Mouse (Mus musculus) liver, postnatal 0 days (tissue): ENCODE results near the gene A630023A22Rik.

ENCODE experiments used
- CTCF ChIP-seq: sonication (generic); IDR thresholded peaks from 2 replicates; pipeline ENCODE4 v1.5.1; 2016; ENCODE audit warnings: antibody characterized with exemption, low read depth
- EP300 ChIP-seq: IDR thresholded peaks from 2 replicates; pipeline ENCODE4 v1.6.1; 2016; ENCODE audit warnings: antibody characterized with exemption, low read depth, mild to moderate bottlenecking

DNA sequence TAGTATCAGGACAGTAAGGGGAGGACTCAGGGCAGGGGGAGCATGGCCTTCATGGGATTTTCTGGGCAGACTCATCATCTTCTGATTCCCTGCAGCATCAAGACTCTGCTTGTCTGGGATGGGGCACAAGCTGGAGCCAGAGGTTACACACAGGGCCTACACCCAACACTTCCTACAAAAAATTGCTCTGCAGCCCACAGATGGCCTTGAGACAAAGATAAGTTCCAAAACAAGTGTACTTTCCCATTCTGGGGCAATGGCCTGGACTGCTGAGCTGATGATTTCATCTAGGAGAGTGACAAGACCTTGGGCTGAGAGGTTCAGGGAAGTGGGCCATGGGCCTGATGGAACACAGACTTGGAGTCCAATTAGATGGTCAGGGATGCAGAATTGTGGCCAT lies 32.8 kb upstream of the A630023A22Rik start:
- TF ChIP-seq CTCF: no peak
- TF ChIP-seq EP300: no peak
